Mouse (Mus musculus): ENCODE measurements around the gene Fam118b. TPM values are rescaled to one million over a fixed set of nuclear protein-coding genes. Genes with fewer than 3 reads are reported as not detected.

The Fam118b gene
- 15.6 and 18.5 TPM in 2 replicates for total RNA-seq (2014; rRNA removed)
- polyA plus RNA-seq (2015; fragmentation: Nextera tagmentation; extraction: Ambion mirVana), result 34.6 and 34.7 TPM in 2 replicates

- DNase-seq (ENCODE audit: low spot score) (peak; percentile 97), ATAC-seq (peak; percentile 96)
- no peaks in the 10 kb centered on the region for H3K27me3 ChIP-seq (ENCODE audit: insufficient read depth, low read length)
- H3K4me3 ChIP-seq (ENCODE audit: low read length), result peak within 1 kb of the TSS; percentile 79
- peak within 1 kb of the TSS; percentile 80 for H3K4me2 ChIP-seq (ENCODE audit: low read depth, low read length)
- peak within 1 kb of the TSS; percentile 62 for H3K9ac ChIP-seq (replicated peaks; ENCODE audit: low read length)
- under 1% methylated on average over 62 of the region's 62 CpGs for WGBS
- no peaks in the 10 kb centered on the region for H3K9me3 ChIP-seq (ENCODE audit: low read length)
- H3K27ac ChIP-seq, result peak within 1 kb of the TSS; percentile 80
- peaks cover 1% of the 10 kb centered on the region; the same call in 1 of the 2 replicates for H3K36me3 ChIP-seq (ENCODE audit: insufficient read depth, low read length)
- peaks cover 6% of the 10 kb centered on the region; the same call in 1 of the 2 replicates for H3K4me1 ChIP-seq (ENCODE audit: insufficient read depth, low read length)
- TF ChIP-seq CTCF (IDR thresholded peaks at IDR 0.05; ENCODE audit: low read depth), result no peak
Observed at GRCm38 (mm10) chr9:35267146-35267975, at the start of gene Fam118b, which contains the start of gene Rpusd4. Gene Fam118b (minus strand): TSS chr9:35267805. Gene Rpusd4 (plus strand): TSS chr9:35267865.

GRCm38 (mm10) chr9:35316771-35317211 lies 49.2 kb upstream of the Fam118b start:
- Histone ChIP-seq H3K4me2 (ENCODE audit: low read depth, low read length) (no peak overlapping the region), H3K27ac (no peak overlapping the region), H3K36me3 (ENCODE audit: insufficient read depth, low read length) (no peaks in the 10 kb centered on the region), H3K4me1 (ENCODE audit: insufficient read depth, low read length) (peaks cover 5% of the 10 kb centered on the region; the same call in 1 of the 2 replicates), H3K9me3 (ENCODE audit: low read length) (no peaks in the 10 kb centered on the region), H3K9ac (replicated peaks; ENCODE audit: low read length) (no peak overlapping the region), H3K27me3 (ENCODE audit: insufficient read depth, low read length) (peaks cover 28% of the 10 kb centered on the region), H3K4me3 (ENCODE audit: low read length) (no peak overlapping the region)
- 67% methylated on average over 3 of the region's 3 CpGs for WGBS
- TF ChIP-seq CTCF (IDR thresholded peaks at IDR 0.05; ENCODE audit: low read depth), result no peak
- no peak for ATAC-seq
- DNase-seq (ENCODE audit: low spot score), result no peak

- peaks cover 5% of the 10 kb centered on the region; the same call in 1 of the 2 replicates for H3K4me1 ChIP-seq (ENCODE audit: insufficient read depth, low read length)
- no peaks in the 10 kb centered on the region for H3K36me3 ChIP-seq (ENCODE audit: insufficient read depth, low read length)
- WGBS, result 64% methylated on average over 1 of the region's 1 CpGs
- H3K27me3 ChIP-seq (ENCODE audit: insufficient read depth, low read length), result peaks cover 12% of the 10 kb centered on the region; the same call in 1 of the 2 replicates
- H3K9me3 ChIP-seq (ENCODE audit: low read length), result no peaks in the 10 kb centered on the region
- H3K4me2 ChIP-seq (ENCODE audit: low read depth, low read length), result no peak overlapping the region
- H3K27ac ChIP-seq, result no peak overlapping the region
- H3K4me3 ChIP-seq (ENCODE audit: low read length), result no peak overlapping the region
- ATAC-seq (no peak), DNase-seq (ENCODE audit: low spot score) (no peak)
- no peak overlapping the region for H3K9ac ChIP-seq (replicated peaks; ENCODE audit: low read length)
- no peak for TF ChIP-seq CTCF (IDR thresholded peaks at IDR 0.05; ENCODE audit: low read depth)
Observed at GRCm38 (mm10) chr9:35314254-35314653, 46.6 kb upstream of the Fam118b start.

GRCm38 (mm10) chr9:35313601-35314000 lies 46.0 kb upstream of the Fam118b start:
- ATAC-seq, result no peak
- 29% methylated on average over 4 of the region's 4 CpGs for WGBS
- TF ChIP-seq CTCF (IDR thresholded peaks at IDR 0.05; ENCODE audit: low read depth), result no peak
- no peaks in the 10 kb centered on the region for H3K36me3 ChIP-seq (ENCODE audit: insufficient read depth, low read length)
- no peak overlapping the region for H3K27ac ChIP-seq
- H3K4me3 ChIP-seq (ENCODE audit: low read length), result no peak overlapping the region
- DNase-seq (ENCODE audit: low spot score), result no peak
- H3K9ac ChIP-seq (replicated peaks; ENCODE audit: low read length), result no peak overlapping the region
- no peak overlapping the region for H3K4me2 ChIP-seq (ENCODE audit: low read depth, low read length)
- H3K4me1 ChIP-seq (ENCODE audit: insufficient read depth, low read length), result peaks cover 5% of the 10 kb centered on the region; the same call in 1 of the 2 replicates
- no peaks in the 10 kb centered on the region for H3K9me3 ChIP-seq (ENCODE audit: low read length)
- H3K27me3 ChIP-seq (ENCODE audit: insufficient read depth, low read length), result peaks cover 7% of the 10 kb centered on the region; the same call in 1 of the 2 replicates

GRCm38 (mm10) chr9:35312516-35312915 lies 44.9 kb upstream of the Fam118b start:
- H3K9ac ChIP-seq (replicated peaks; ENCODE audit: low read length), result no peak overlapping the region
- WGBS, result 38% methylated on average over 3 of the region's 3 CpGs
- no peaks in the 10 kb centered on the region for H3K9me3 ChIP-seq (ENCODE audit: low read length)
- no peak for TF ChIP-seq CTCF (IDR thresholded peaks at IDR 0.05; ENCODE audit: low read depth)
- peaks cover 5% of the 10 kb centered on the region; the same call in 1 of the 2 replicates for H3K4me1 ChIP-seq (ENCODE audit: insufficient read depth, low read length)
- no peak for ATAC-seq
- H3K36me3 ChIP-seq (ENCODE audit: insufficient read depth, low read length), result no peaks in the 10 kb centered on the region
- no peak overlapping the region for H3K27ac ChIP-seq
- DNase-seq (ENCODE audit: low spot score), result peak; percentile 23
- no peak overlapping the region for H3K4me2 ChIP-seq (ENCODE audit: low read depth, low read length)
- H3K27me3 ChIP-seq (ENCODE audit: insufficient read depth, low read length), result 0 out of 2 replicates have a peak, but pooled peaks cover 4% of the 10 kb centered on the region
- H3K4me3 ChIP-seq (ENCODE audit: low read length), result no peak overlapping the region

GRCm38 (mm10) chr9:35310377-35310776 lies 42.8 kb upstream of the Fam118b start:
- TF ChIP-seq CTCF (IDR thresholded peaks at IDR 0.05; ENCODE audit: low read depth), result no peak
- Histone ChIP-seq H3K4me2 (ENCODE audit: low read depth, low read length) (no peak overlapping the region), H3K27me3 (ENCODE audit: insufficient read depth, low read length) (no peaks in the 10 kb centered on the region), H3K4me3 (ENCODE audit: low read length) (no peak overlapping the region), H3K9me3 (ENCODE audit: low read length) (no peaks in the 10 kb centered on the region), H3K27ac (no peak overlapping the region), H3K4me1 (ENCODE audit: insufficient read depth, low read length) (peaks cover 5% of the 10 kb centered on the region; the same call in 1 of the 2 replicates), H3K9ac (replicated peaks; ENCODE audit: low read length) (no peak overlapping the region), H3K36me3 (ENCODE audit: insufficient read depth, low read length) (no peaks in the 10 kb centered on the region)
- ATAC-seq, result no peak
- no peak for DNase-seq (ENCODE audit: low spot score)
- WGBS, result 83% methylated on average over 6 of the region's 6 CpGs

All from hindbrain, postnatal 0 days (tissue).